Mouse (Mus musculus): ENCODE measurements around the gene Glrb. TPM values are rescaled to one million over a fixed set of nuclear protein-coding genes. Genes with fewer than 3 reads are reported as not detected.

Glrb gene
- polyA plus RNA-seq, 1 experiment from 2014 or later, result 45.8 TPM

GRCm38 (mm10) chr3:80878571-80878970 lies 34.9 kb downstream of the Glrb start:
- no peak overlapping the region for H3K9ac ChIP-seq
- ATAC-seq (ENCODE audit: low FRiP score, low read depth), result no peak
- no peaks in the 10 kb centered on the region for H3K27me3 ChIP-seq
- H3K4me2 ChIP-seq, result no peak overlapping the region
- no peak overlapping the region for H3K4me3 ChIP-seq
- WGBS, result 59% methylated on average over 5 of the region's 5 CpGs
- H3K36me3 ChIP-seq, result peaks cover 3% of the 10 kb centered on the region; the same call in 1 of the 2 replicates
- no peaks in the 10 kb centered on the region for H3K9me3 ChIP-seq
- H3K4me1 ChIP-seq (replicated peaks), result no peaks in the 10 kb centered on the region
- H3K27ac ChIP-seq (replicated peaks), result no peak overlapping the region

DNA sequence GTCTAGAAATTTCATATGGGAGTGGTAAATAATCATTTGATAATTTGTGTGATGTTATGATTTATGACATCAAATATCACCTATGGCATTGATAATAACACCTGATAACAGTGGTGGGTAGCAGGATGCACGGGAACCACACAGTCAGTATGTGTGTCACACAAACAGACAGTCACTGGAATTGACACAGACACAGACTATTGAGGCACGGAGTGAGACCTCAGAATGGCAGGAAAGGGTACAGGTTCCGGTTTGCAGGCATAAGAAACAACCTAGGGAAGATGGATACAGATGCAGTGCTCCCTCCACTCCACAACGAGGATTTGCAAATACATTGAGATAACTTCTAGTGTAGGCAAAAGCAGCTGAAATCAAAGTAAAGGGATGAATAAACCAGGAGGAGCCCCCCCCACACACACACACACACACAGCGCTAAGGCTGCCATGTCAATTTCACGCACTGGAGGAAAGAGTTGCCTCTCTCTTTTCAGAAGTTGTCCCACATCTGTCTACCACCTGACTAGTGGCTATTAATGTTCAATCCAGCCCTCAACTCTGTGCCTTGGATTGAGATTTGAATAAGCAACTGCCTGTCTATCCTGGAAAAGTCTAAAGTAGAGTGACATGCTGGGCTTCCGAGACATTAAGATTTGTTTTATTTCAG lies 38.6 kb downstream of the Glrb start:
- no peak for ATAC-seq (ENCODE audit: low FRiP score, low read depth)
- H3K27me3 ChIP-seq, result no peaks in the 10 kb centered on the region
- 82% methylated on average over 7 of the region's 7 CpGs for WGBS
- H3K4me2 ChIP-seq, result no peak overlapping the region
- no peak overlapping the region for H3K4me3 ChIP-seq
- no peaks in the 10 kb centered on the region for H3K9me3 ChIP-seq
- H3K36me3 ChIP-seq, result peaks cover 3% of the 10 kb centered on the region; the same call in 1 of the 2 replicates
- no peak overlapping the region for H3K27ac ChIP-seq (replicated peaks)
- no peaks in the 10 kb centered on the region for H3K4me1 ChIP-seq (replicated peaks)
- no peak overlapping the region for H3K9ac ChIP-seq

DNA sequence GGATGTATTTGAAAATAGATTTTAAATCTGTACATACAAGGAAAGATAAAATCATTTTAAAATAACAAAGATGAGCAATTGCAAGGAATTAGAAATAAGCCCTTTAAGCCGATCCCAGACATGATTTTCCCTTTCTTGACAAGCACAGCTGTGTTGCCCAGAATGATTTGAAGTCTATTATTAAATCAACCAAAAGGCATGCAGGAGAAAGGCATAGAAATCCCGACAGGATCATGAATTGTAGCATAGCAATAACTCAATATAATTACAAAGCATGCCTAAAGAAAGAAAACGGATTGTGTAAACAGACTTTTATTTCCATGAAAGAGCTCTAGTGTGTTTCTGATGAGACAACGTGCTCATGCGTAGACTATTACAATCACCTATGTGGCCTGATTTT lies 39.4 kb downstream of the Glrb start:
- Histone ChIP-seq H3K9ac (no peak overlapping the region), H3K9me3 (no peaks in the 10 kb centered on the region), H3K4me3 (no peak overlapping the region), H3K36me3 (peaks cover 3% of the 10 kb centered on the region; the same call in 1 of the 2 replicates), H3K4me1 (replicated peaks) (no peaks in the 10 kb centered on the region), H3K4me2 (no peak overlapping the region), H3K27ac (replicated peaks) (no peak overlapping the region), H3K27me3 (no peaks in the 10 kb centered on the region)
- no peak for ATAC-seq (ENCODE audit: low FRiP score, low read depth)
- WGBS, result 49% methylated on average over 5 of the region's 5 CpGs

GRCm38 (mm10) chr3:80871472-80872171 lies 41.8 kb downstream of the Glrb start:
- Histone ChIP-seq H3K27me3 (no peaks in the 10 kb centered on the region), H3K36me3 (peaks cover 3% of the 10 kb centered on the region; the same call in 1 of the 2 replicates), H3K27ac (replicated peaks) (no peak overlapping the region), H3K4me2 (no peak overlapping the region), H3K9ac (no peak overlapping the region), H3K9me3 (no peaks in the 10 kb centered on the region), H3K4me1 (replicated peaks) (no peaks in the 10 kb centered on the region), H3K4me3 (no peak overlapping the region)
- WGBS, result 93% methylated on average over 1 of the region's 1 CpGs
- no peak for ATAC-seq (ENCODE audit: low FRiP score, low read depth)

DNA sequence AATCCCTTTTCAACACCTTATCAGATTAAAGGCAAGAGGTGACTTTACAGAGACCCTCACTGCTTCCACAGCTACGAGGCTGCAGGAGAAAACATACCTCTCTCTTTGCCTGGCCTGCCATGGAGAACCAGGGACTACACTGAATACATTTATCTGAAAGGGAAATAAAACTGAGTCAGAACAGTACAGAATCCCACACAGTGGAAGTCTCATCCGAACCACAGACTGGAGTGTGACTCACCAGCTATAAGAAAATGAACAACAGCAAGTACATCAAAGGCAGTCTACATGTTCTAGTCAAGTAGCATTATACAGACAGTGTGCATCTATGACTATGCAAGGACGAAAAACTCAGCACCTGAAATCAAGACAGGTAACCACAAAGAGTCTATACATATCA lies 46.1 kb downstream of the Glrb start:
- no peak overlapping the region for H3K9ac ChIP-seq
- no peaks in the 10 kb centered on the region for H3K4me1 ChIP-seq (replicated peaks)
- no peaks in the 10 kb centered on the region for H3K9me3 ChIP-seq
- no peak overlapping the region for H3K4me2 ChIP-seq
- H3K27ac ChIP-seq (replicated peaks), result no peak overlapping the region
- WGBS, result 88% methylated on average over 3 of the region's 3 CpGs
- no peak overlapping the region for H3K4me3 ChIP-seq
- H3K27me3 ChIP-seq, result no peaks in the 10 kb centered on the region
- H3K36me3 ChIP-seq, result no peaks in the 10 kb centered on the region
- ATAC-seq (ENCODE audit: low FRiP score, low read depth), result no peak

DNA sequence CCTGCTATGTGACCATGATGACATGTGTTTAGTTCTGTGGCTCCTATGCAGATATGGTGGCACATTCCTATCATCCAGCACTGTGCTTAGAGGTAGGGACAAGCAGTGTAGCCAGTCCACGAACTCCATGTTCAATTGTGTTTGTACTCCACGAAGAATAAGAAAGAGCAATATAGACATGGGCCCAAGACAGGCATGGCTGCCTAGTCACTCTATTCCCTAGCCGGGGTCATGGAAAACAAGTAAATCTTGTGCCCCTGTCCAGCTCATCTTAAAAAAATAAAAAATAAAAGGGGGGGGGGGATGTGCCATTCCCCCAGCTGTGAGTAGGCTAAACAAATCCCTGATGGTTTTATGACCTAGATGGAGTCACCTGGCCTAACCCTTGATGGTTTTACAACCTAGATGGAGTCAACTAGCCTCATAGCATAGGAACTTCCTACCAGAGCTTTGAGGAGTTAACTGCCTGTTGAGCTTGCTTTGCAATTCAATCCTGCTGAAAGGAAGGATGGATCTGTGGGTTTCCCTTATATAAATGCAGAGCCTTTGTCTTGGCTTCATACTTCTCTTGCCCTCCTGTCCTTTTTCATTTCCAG lies 60.5 kb downstream of the Glrb start:
- Histone ChIP-seq H3K27ac (replicated peaks) (no peak overlapping the region), H3K4me2 (no peak overlapping the region), H3K27me3 (no peaks in the 10 kb centered on the region), H3K9ac (no peak overlapping the region), H3K4me1 (replicated peaks) (no peaks in the 10 kb centered on the region), H3K4me3 (no peak overlapping the region), H3K9me3 (no peaks in the 10 kb centered on the region), H3K36me3 (peaks cover 17% of the 10 kb centered on the region; the same call in 1 of the 2 replicates)
- no peak for ATAC-seq (ENCODE audit: low FRiP score, low read depth)
- 93% methylated on average over 3 of the region's 3 CpGs for WGBS

- H3K4me1 ChIP-seq (replicated peaks), result no peaks in the 10 kb centered on the region
- no peak for ATAC-seq (ENCODE audit: low FRiP score, low read depth)
- peaks cover 15% of the 10 kb centered on the region; the same call in 1 of the 2 replicates for H3K36me3 ChIP-seq
- no peak overlapping the region for H3K9ac ChIP-seq
- H3K27me3 ChIP-seq, result no peaks in the 10 kb centered on the region
- 86% methylated on average over 10 of the region's 10 CpGs for WGBS
- no peaks in the 10 kb centered on the region for H3K9me3 ChIP-seq
- H3K4me3 ChIP-seq, result no peak overlapping the region
- no peak overlapping the region for H3K4me2 ChIP-seq
- no peak overlapping the region for H3K27ac ChIP-seq (replicated peaks)
Measured at GRCm38 (mm10) chr3:80850947-80851346, 62.5 kb downstream of the Glrb start.

DNA sequence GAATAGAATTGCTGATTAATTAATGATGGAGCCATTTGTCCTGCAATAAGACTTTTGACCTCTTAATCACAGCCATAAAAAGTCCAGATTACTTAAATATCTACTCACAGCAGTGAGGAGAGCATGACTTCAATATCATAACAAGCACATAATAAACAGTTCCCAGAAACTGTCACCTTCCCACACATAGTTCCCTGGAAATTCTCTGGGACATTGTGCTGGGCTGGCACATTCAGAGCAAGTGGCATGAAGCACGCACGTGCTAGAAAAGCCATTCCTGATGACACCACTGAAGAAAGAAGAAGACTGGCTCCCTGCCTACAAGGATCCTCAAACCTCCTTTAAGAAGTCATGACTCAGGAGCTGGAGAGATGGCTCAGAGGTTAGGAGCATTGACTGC lies 67.8 kb downstream of the Glrb start:
- H3K27me3 ChIP-seq, result no peaks in the 10 kb centered on the region
- ATAC-seq (ENCODE audit: low FRiP score, low read depth), result no peak
- no peak overlapping the region for H3K9ac ChIP-seq
- H3K4me3 ChIP-seq, result no peak overlapping the region
- H3K9me3 ChIP-seq, result no peaks in the 10 kb centered on the region
- H3K4me2 ChIP-seq, result no peak overlapping the region
- H3K4me1 ChIP-seq (replicated peaks), result no peaks in the 10 kb centered on the region
- no peak overlapping the region for H3K27ac ChIP-seq (replicated peaks)
- H3K36me3 ChIP-seq, result peaks cover 8% of the 10 kb centered on the region; the same call in 1 of the 2 replicates
- 83% methylated on average over 2 of the region's 2 CpGs for WGBS

GRCm38 (mm10) chr3:80839845-80840244 lies 73.6 kb downstream of the Glrb start:
- Histone ChIP-seq H3K9me3 (no peaks in the 10 kb centered on the region), H3K4me1 (replicated peaks) (no peaks in the 10 kb centered on the region), H3K4me3 (no peak overlapping the region), H3K4me2 (no peak overlapping the region), H3K27ac (replicated peaks) (no peak overlapping the region), H3K36me3 (0 out of 2 replicates have a peak, but pooled peaks cover 5% of the 10 kb centered on the region), H3K9ac (no peak overlapping the region), H3K27me3 (no peaks in the 10 kb centered on the region)
- 91% methylated on average over 5 of the region's 5 CpGs for WGBS
- ATAC-seq (ENCODE audit: low FRiP score, low read depth), result no peak

DNA sequence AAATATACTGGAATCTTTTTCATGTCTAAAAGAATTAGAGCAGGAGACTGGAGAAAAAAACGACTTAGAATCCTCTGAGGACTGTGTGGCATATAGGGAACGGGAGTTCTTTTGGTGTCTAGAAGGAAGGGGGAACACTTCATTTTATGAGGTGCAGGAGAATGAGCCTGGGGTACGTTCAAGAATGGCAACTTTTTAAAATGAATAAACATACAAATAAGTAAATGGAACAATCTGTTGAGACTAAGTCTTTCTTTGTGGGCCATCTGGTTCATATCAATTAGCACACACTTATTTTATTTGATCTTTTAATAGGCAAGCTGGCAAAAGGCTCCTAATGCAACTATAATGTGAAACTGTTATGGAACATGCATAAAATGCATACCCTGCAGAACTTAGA lies 75.9 kb downstream of the Glrb start:
- Histone ChIP-seq H3K4me2 (no peak overlapping the region), H3K27ac (replicated peaks) (no peak overlapping the region), H3K9me3 (no peaks in the 10 kb centered on the region), H3K27me3 (no peaks in the 10 kb centered on the region), H3K4me1 (replicated peaks) (no peaks in the 10 kb centered on the region), H3K4me3 (no peak overlapping the region), H3K36me3 (no peaks in the 10 kb centered on the region), H3K9ac (no peak overlapping the region)
- ATAC-seq (ENCODE audit: low FRiP score, low read depth), result no peak
- WGBS, result 63% methylated on average over 3 of the region's 3 CpGs

DNA sequence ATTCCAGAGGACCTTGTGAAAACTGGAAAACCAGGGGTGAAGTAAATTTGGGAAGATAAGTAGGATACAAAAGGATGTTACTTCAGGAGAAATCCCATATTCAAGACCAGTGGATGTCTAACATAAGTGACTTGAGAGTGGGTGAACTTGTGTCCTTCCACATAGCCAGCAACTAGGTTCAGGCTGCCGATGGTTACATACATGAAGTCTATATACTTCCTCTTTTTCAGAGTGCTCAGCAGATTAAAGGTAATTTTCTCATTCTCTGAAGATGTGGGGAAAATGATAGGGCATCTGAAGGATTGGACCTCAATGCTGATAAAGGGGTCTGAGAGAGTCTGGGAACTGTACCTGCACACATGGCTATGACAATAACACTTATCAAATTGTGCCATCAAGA lies 89.5 kb downstream of the Glrb start:
- no peaks in the 10 kb centered on the region for H3K36me3 ChIP-seq
- no peaks in the 10 kb centered on the region for H3K4me1 ChIP-seq (replicated peaks)
- no peak overlapping the region for H3K4me2 ChIP-seq
- H3K27ac ChIP-seq (replicated peaks), result no peak overlapping the region
- no peaks in the 10 kb centered on the region for H3K27me3 ChIP-seq
- no peak for ATAC-seq (ENCODE audit: low FRiP score, low read depth)
- no peak overlapping the region for H3K4me3 ChIP-seq
- 87% methylated on average over 1 of the region's 1 CpGs for WGBS
- H3K9ac ChIP-seq, result no peak overlapping the region
- no peaks in the 10 kb centered on the region for H3K9me3 ChIP-seq

- Histone ChIP-seq H3K4me3 (no peak overlapping the region), H3K27me3 (no peaks in the 10 kb centered on the region), H3K4me2 (no peak overlapping the region), H3K9me3 (no peaks in the 10 kb centered on the region), H3K36me3 (no peaks in the 10 kb centered on the region), H3K27ac (replicated peaks) (no peak overlapping the region), H3K4me1 (replicated peaks) (no peaks in the 10 kb centered on the region), H3K9ac (no peak overlapping the region)
- WGBS, result 98% methylated on average over 1 of the region's 1 CpGs
- ATAC-seq (ENCODE audit: low FRiP score, low read depth), result no peak
Measured at GRCm38 (mm10) chr3:80818619-80819018, 94.8 kb downstream of the Glrb start.
